Mouse (Mus musculus) lung, adult 10 weeks (tissue): ENCODE results near the gene Gm28635. TPM values are rescaled to one million over a fixed set of nuclear protein-coding genes. Genes with fewer than 3 reads are reported as not detected.

Experiments
- polyA plus RNA-seq: library from polyadenylated mRNA; stranded (reverse); fragments of 350-450 nt; fragmentation: Illumina TruSeq; extraction: RNeasy Lipid Tissue Mini Kit (QIAGEN cat#74804); gene quantifications from one replicate; pipeline ENCODE4 v1.2.3, GENCODE M21; 2014; ENCODE audit warnings: low read depth, low replicate concordance; ENCODE audit not compliant: insufficient read depth

The Gm28635 gene
- polyA plus RNA-seq, result not detected

DNA sequence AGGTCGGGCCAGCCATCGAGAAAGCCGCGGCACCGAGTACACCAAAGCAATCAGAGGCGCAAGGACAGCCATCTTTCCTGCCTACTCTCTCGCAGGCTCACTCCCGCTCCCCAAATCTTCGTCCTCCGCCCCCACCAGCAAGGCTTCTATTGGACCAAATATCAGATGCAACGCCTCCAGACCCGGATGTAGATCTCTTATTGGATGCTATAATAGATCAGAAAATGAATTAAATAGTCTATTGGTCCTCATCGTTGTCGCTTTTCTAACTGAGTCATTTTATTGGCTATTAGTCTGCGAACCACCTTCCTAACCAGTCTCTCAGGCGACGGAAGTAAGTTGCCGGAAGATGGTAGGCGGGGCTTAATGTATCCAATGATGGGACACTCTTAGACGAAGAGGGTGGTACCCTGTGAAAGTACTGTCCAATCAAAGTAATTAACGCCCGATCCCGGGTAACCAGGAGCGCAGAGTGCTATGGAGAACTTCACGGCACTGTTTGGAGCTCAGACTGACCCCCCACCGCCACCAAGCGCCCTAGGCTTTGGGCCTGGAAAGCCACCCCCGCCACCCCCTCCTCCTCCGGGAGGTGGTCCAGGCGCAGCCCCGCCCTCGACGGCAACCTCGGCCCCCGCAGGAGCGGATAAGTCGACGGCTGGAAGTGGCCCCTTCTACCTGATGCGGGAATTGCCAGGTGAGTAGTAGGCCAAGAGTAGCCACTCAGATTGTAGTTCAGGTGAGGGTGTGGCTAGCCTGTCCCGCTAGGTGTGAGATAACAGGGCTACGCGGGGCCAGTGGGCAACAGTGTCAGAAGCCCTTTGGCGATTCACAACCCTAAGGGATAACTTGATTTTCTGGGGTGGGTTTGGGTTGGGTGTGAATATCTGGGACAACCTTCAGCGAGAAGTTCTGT is at the start of gene Gm28635, which contains the start of gene Med19:
Gm28635 (minus strand) TSS at position 74 of the 913 bp plus-strand sequence.
Med19 (plus strand) TSS at position 435 of the 913 bp plus-strand sequence.

DNA sequence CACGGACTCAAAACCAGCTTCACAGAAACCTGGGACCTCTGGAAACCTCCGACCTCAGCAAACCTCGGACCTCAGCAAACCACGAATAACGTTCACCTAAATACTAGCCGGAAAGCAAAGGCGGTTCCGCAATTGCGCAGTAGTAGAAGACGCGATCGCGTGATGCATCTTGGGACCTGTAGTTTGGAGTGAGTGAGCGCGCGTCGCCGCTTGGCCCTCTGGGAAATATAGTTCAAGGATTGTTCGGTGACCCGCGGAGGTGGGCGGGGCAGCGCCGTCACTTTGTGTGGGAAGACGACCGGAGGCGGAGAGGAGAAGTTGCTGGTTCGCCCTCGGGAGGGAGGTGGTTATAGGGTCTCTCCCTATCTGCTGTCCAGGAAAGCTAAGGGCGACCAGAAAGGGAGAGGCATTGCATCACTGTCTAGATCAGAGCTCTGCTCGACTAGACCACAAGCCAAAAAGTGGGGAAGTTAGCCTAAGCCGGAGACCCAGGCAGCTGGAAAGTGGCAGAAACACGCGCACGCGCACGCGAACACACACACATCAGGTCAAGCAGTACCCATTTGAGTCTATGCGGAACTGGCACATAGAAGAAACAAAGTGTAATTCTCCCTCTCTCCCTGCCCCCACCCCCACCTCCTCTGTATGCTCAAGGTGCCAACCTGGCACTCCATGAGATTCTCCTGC is 49.5 kb upstream of the Gm28635 start, which contains the start of gene Clp1:
Clp1 (minus strand) TSS at position 179 of the 687 bp plus-strand sequence.

DNA sequence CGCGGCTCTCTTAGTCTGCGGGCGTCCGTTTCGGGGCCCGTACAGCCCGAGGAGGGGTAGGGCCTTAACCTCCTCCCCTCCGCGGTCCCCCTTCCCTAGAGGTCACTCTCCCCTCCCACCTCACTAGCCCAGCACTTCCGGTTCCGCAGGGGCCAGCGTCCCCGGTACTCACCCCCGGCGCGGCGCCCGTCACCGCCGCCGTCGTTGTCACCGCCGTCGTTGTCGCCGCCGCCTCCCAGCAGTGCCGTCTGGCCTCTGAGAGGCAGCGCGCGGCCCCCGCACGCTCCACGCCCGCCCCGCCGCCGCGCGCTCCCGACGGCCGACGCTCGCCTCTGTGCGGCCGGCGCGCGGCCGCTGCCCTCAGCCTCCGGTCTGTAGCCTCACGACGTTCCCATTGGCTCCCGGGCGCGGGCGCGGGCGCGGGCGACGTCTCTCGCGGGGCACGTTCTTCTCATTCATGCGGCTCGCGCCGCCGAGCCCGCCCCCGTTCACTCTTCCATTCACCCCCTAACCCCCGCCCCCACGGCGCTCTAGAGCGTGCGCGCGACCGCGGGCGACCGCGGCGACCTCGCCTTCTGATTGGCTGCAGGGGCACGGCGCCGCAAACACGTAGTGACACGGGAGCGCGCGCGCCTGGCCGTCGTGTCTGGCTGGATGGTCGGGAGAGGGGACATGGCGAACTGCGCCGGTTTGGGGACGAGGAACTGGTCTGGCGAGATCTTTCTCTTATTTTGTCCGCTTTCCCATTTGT is 37.1 kb upstream of the Gm28635 start, which contains the start of gene Zdhhc5:
Zdhhc5 (minus strand) TSS at position 370 of the 751 bp plus-strand sequence.

DNA sequence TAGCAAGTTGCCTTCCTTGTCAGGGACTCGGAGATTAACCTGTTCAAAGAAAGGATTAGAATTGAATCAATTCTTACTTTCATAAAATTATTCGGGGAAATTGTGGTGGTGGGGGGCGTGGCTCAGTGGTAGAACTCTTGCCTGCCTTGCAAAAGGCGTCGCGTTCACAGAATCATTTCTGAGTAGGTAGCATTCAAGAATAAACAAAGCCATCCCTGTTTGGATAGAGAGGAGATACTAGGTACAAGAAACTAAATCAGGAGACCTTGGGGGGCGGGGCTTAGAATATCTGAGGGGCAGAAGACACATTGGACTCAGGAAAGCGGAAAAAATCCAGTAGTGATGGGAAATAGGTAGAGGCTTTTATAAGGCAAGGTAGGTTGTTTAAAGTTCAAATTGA is 1.2 kb upstream of the Gm28635 start, which contains the start of gene Tmx2:
Tmx2 (minus strand) TSS at position 125 of the 400 bp plus-strand sequence.

DNA sequence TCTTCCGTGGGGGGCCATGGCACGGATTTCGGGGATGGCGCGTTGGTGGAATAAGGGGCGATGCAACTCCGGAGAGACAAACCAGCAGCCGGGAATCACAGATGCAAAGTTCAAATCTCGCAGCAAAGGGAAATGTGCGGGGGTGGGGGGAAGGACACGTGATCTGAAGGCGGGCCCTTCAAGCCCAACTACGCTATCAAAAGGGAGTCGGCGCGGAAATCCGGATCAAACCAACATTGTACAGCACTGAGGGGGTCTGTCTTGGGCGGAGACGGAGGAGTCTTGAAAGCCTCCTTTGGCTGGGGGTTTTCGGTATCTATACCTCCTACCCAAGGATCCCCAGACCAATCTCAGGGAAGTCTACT is 7.3 kb downstream of the Gm28635 start, which contains the start of gene Selenoh:
Selenoh (minus strand) TSS at position 202 of the 365 bp plus-strand sequence.

DNA sequence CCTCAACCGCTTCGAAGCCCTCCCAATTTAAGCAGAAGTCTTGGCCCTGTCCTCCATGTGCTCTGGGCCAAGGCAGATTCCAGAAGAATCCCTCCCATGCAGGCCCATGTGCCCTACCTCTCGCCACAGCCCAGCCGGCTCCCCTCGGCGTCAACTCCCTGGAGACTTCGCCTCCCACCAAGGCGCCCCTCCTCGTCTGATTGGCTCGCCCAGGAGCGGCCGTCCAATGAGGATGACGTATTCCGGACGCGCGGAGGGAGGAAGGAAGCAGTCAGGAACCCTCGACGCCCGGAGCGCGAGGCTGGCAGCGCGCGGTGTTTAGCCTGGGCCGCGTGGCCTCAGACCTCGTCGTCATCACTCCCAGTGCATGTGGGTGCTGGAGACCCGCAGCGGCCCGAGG is 19.0 kb downstream of the Gm28635 start, which contains the start of gene Btbd18:
Btbd18 (plus strand) TSS at position 274 of the 400 bp plus-strand sequence.

DNA sequence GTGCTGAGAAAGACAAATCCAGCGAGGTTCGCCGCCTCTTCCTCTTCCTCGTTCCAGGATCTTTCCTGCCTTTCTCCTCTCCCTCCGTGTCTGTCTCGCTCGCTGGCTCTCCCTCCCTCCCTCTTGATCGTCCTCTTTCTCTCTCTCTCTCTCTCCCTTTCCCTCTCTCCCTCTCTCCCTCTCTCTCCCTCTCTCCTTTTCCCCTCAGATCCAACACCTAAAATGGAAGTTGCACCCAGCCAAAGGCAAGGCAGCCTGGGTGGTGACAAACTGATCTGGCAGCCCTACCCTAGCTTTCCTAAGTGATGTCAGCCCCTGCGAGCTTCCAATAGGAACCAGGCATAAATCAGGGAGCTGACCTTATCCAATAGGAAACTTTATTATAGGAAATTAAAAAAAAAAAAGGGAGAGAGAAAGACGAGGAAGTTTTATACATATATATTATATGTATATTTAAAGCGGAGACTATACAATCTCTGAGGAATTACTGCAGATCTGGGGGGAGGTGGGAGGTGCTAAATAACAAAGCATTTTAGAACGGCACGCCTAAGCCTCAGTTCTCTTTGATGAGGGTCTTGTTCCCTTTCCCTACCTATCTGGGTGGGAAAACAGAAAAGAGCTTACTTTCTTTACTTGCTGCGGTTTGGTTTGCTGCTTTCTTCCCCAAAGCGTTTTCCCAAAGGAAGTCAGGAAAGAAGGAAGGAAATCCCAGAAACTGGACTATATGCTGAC is 27.2 kb downstream of the Gm28635 start, which contains the start of gene Ctnnd1:
Ctnnd1 (minus strand) TSS at position 302 of the 732 bp plus-strand sequence.

Other genes starting within 250 kb of the Gm28635 start
- gene Tfpi, start 201.3 kb downstream of the Gm28635 start, polyA plus RNA-seq, result 21.5 TPM
- 56.3 TPM for gene Ctnnd1, start 27.3 kb downstream of the Gm28635 start, polyA plus RNA-seq
- not detected for gene Btbd18, start 19.0 kb downstream of the Gm28635 start, polyA plus RNA-seq
- 47.1 TPM for gene Selenoh, start 7.3 kb downstream of the Gm28635 start, polyA plus RNA-seq
- gene Med19, start 361 bp upstream of the Gm28635 start, polyA plus RNA-seq, result 19.2 TPM
- 41.6 TPM for gene Tmx2, start 1.1 kb upstream of the Gm28635 start, polyA plus RNA-seq
- gene Zdhhc5, start 37.1 kb upstream of the Gm28635 start, polyA plus RNA-seq, result 13.1 TPM
- gene Clp1, start 49.3 kb upstream of the Gm28635 start, polyA plus RNA-seq, result 14.5 TPM
- 1.1 TPM for gene Ypel4, start 56.0 kb upstream of the Gm28635 start, polyA plus RNA-seq
- 7.0 TPM for gene Gm19426, start 65.6 kb upstream of the Gm28635 start, polyA plus RNA-seq
- gene Serping1, start 97.4 kb upstream of the Gm28635 start, polyA plus RNA-seq, result 324 TPM
- gene Ube2l6, start 120.8 kb upstream of the Gm28635 start, polyA plus RNA-seq, result 63.0 TPM
- 0.18 TPM for gene Smtnl1, start 144.6 kb upstream of the Gm28635 start, polyA plus RNA-seq
- gene Timm10, start 149.0 kb upstream of the Gm28635 start, polyA plus RNA-seq, result 25.9 TPM
- gene Slc43a1, start 160.8 kb upstream of the Gm28635 start, polyA plus RNA-seq, result 4.2 TPM
- gene Rtn4rl2, start 208.7 kb upstream of the Gm28635 start, polyA plus RNA-seq, result 1.1 TPM